Mouse (Mus musculus) adrenal gland, postnatal 10 days (tissue): ENCODE results near the gene Tspan9. TPM values are rescaled to one million over a fixed set of nuclear protein-coding genes. Genes with fewer than 3 reads are reported as not detected.

ENCODE experiments used
- DNase-seq: peaks from one replicate; pipeline ENCODE4 v3.0.0; 2021; ENCODE audit warnings: mixed read lengths
- total RNA-seq, 2 experiments: library from RNA; stranded (reverse); gene quantifications; 2 replicates each; pipeline ENCODE4 v1.2.3; 2021

Tspan9 gene
- total RNA-seq, 2 experiments from 2014 or later, result 55.8 to 66.3 TPM

GRCm38 (mm10) chr6:128019119-128019518 is 124.3 kb downstream of the Tspan9 start:
- DNase-seq, result no peak

- DNase-seq, result no peak
These were observed 128.1 kb downstream of the Tspan9 start for GRCm38 (mm10) chr6:128015304-128015703.

- DNase-seq, result no peak
These were observed 131.6 kb downstream of the Tspan9 start for GRCm38 (mm10) chr6:128011781-128012180.

GRCm38 (mm10) chr6:128011071-128011477 is 132.3 kb downstream of the Tspan9 start:
- peak; percentile 42 for DNase-seq

GRCm38 (mm10) chr6:128010135-128010971 is 133.0 kb downstream of the Tspan9 start:
- no peak for DNase-seq

GRCm38 (mm10) chr6:128007982-128008562 is 135.3 kb downstream of the Tspan9 start:
- DNase-seq, result no peak

- no peak for DNase-seq
These were observed 136.1 kb downstream of the Tspan9 start for GRCm38 (mm10) chr6:128007241-128007701.

GRCm38 (mm10) chr6:128006156-128006555 is 137.2 kb downstream of the Tspan9 start:
- DNase-seq, result no peak

- no peak for DNase-seq
These were observed 138.8 kb downstream of the Tspan9 start for GRCm38 (mm10) chr6:128004544-128004943.

- no peak for DNase-seq
These were observed 139.9 kb downstream of the Tspan9 start for GRCm38 (mm10) chr6:128003542-128003941.

GRCm38 (mm10) chr6:128002667-128003066 is 140.7 kb downstream of the Tspan9 start:
- DNase-seq, result no peak

GRCm38 (mm10) chr6:128002104-128002503 is 141.3 kb downstream of the Tspan9 start:
- DNase-seq, result no peak

GRCm38 (mm10) chr6:128001587-128001986 is 141.8 kb downstream of the Tspan9 start:
- DNase-seq, result no peak

- no peak for DNase-seq
These were observed 142.6 kb downstream of the Tspan9 start for GRCm38 (mm10) chr6:128000777-128001176.

- no peak for DNase-seq
These were observed 144.3 kb downstream of the Tspan9 start for GRCm38 (mm10) chr6:127999118-127999517.

- DNase-seq, result no peak
These were observed 146.5 kb downstream of the Tspan9 start for GRCm38 (mm10) chr6:127996928-127997327.

GRCm38 (mm10) chr6:127992993-127993392 is 150.4 kb downstream of the Tspan9 start:
- DNase-seq, result no peak

- peak; percentile 41 for DNase-seq
These were observed 151.8 kb downstream of the Tspan9 start for GRCm38 (mm10) chr6:127991509-127992176.

GRCm38 (mm10) chr6:127989624-127990212 is 153.7 kb downstream of the Tspan9 start:
- DNase-seq, result peak; percentile 77

GRCm38 (mm10) chr6:127988944-127989494 is 154.4 kb downstream of the Tspan9 start:
- DNase-seq, result no peak

GRCm38 (mm10) chr6:127987374-127987773 is 156.0 kb downstream of the Tspan9 start:
- peak; percentile 32 for DNase-seq

- DNase-seq, result no peak
These were observed 157.0 kb downstream of the Tspan9 start for GRCm38 (mm10) chr6:127986357-127986756.
